Mouse (Mus musculus) intestine, postnatal 0 days (tissue): ENCODE results near the gene Osm. TPM values are rescaled to one million over a fixed set of nuclear protein-coding genes. Genes with fewer than 3 reads are reported as not detected.

Experiments used
- ATAC-seq: fragments of 200-750 bp; cut with Nextera tagmentation; 2 replicates; pipeline ENCODE4 v1.8.0; 2017; ENCODE audit warnings: mild to moderate bottlenecking, moderate TSS enrichment, moderate library complexity
- H3K27ac ChIP-seq: fragments of 300-500 bp; sonication (generic); 2 replicates; pipeline ENCODE4 v1.5.1; 2014; ENCODE audit warnings: mild to moderate bottlenecking, low read depth, low read length, moderate library complexity
- H3K27me3 ChIP-seq: fragments of 300-500 bp; sonication (generic); replicated peaks from 2 replicates; pipeline ENCODE4 v1.6.1; 2014; ENCODE audit warnings: low read length, mixed read lengths; ENCODE audit not compliant: control insufficient read depth, insufficient read depth
- H3K36me3 ChIP-seq: fragments of 300-500 bp; sonication (generic); 2 replicates; pipeline ENCODE4 v1.6.1; 2014; ENCODE audit warnings: mild to moderate bottlenecking, moderate library complexity; ENCODE audit not compliant: control insufficient read depth, insufficient read depth
- H3K4me1 ChIP-seq: fragments of 300-500 bp; sonication (generic); replicated peaks from 2 replicates; pipeline ENCODE4 v1.6.1; 2014; ENCODE audit warnings: antibody characterized with exemption, low read length, mixed read lengths; ENCODE audit not compliant: control insufficient read depth, insufficient read depth
- H3K4me2 ChIP-seq: fragments of 300-500 bp; sonication (generic); replicated peaks from 2 replicates; pipeline ENCODE4 v1.6.1; 2014; ENCODE audit warnings: low read depth, mild to moderate bottlenecking, moderate library complexity
- H3K4me3 ChIP-seq: fragments of 300-500 bp; sonication (generic); 2 replicates; pipeline ENCODE4 v1.5.1; 2014; ENCODE audit warnings: low read depth, low read length
- H3K9ac ChIP-seq: fragments of 300-500 bp; sonication (generic); 2 replicates; pipeline ENCODE4 v1.6.1; 2014; ENCODE audit warnings: mild to moderate bottlenecking, low read depth, low read length
- H3K9me3 ChIP-seq: fragments of 300-500 bp; sonication (generic); 2 replicates; pipeline ENCODE4 v1.6.1; 2016; ENCODE audit warnings: mixed run types; ENCODE audit not compliant: control insufficient read depth
- CTCF ChIP-seq: sonication (generic); IDR thresholded peaks from 2 replicates; pipeline ENCODE4 v1.5.1; 2016; ENCODE audit warnings: low read depth, mild to moderate bottlenecking, control low read depth, antibody characterized with exemption, moderate library complexity
- WGBS: fragments of 180-500 bp; shearing (Covaris S2); extraction: QIAGEN DNeasy Blood & Tissue Kit; methylation state at CpG from one replicate; pipeline ENCODE4 v1.1.7; 2014; 5-methylcytosine and 5-hydroxymethylcytosine counted together
- polyA plus RNA-seq: library from polyadenylated mRNA; unstranded; fragments of >200 nt; fragmentation: Nextera tagmentation; extraction: Ambion mirVana; gene quantifications from 2 replicates; pipeline ENCODE4 v1.2.1, GENCODE M21; 2015

Osm gene
- polyA plus RNA-seq, 1 experiment from 2014 or later, result 0.20 TPM

DNA sequence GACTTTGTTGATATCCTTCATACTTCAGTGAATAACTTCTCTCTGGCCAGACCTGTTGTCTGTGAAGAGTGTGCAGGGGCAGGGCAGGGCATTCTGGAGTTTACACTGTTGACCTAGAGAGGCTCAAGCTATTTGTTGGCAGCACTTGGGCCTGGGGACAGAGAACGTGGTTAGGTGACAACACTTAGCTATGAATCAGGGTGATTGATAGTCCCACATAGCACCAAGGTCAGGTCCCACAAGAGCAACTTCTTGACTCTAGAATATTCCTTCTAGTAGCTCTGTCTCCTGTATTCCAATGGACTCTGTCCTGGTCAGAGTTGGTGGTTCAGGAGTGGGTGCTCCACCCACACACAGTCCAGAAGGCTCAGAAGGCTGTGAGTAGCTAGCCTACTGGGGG is 25.4 kb upstream of the Osm start:
- H3K36me3 ChIP-seq, result peaks cover 98% of the 10 kb centered on the region
- no peak for TF ChIP-seq CTCF
- peak; percentile 28; the same call in 1 of the 2 replicates for ATAC-seq
- no peak overlapping the region for H3K4me3 ChIP-seq
- H3K9me3 ChIP-seq, result no peaks in the 10 kb centered on the region
- no peak overlapping the region for H3K9ac ChIP-seq
- H3K4me1 ChIP-seq, result no peaks in the 10 kb centered on the region
- no peaks in the 10 kb centered on the region for H3K27me3 ChIP-seq
- no peak overlapping the region for H3K4me2 ChIP-seq
- 48% methylated on average over 1 of the region's 1 CpGs for WGBS
- H3K27ac ChIP-seq, result peak overlapping the region; percentile 54; the same call in 1 of the 2 replicates

DNA sequence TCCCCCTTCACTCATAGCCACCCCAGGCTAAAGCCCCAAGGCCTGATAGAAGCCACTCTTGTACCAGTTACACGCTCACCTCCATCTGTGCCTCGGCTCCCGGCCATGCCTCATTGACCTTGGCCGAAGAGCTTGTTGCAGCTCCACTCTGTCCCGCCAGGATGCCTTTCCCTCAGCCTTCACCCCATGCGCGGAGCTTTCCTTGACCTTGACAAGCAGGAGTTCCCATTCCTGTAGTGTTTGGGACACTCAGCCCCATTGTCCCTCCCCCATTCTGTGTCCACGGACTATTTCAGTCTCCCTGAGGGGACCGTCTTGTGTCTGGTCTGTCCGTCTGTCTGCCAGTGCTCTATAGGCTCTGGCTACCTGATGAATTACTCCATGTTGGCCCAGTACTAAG is 23.1 kb upstream of the Osm start:
- no peaks in the 10 kb centered on the region for H3K4me1 ChIP-seq
- no peaks in the 10 kb centered on the region for H3K9me3 ChIP-seq
- H3K9ac ChIP-seq, result no peak overlapping the region
- no peak for TF ChIP-seq CTCF
- H3K4me2 ChIP-seq, result no peak overlapping the region
- no peak overlapping the region for H3K4me3 ChIP-seq
- no peaks in the 10 kb centered on the region for H3K27me3 ChIP-seq
- no peak overlapping the region for H3K27ac ChIP-seq
- ATAC-seq, result no peak
- WGBS, result 94% methylated on average over 10 of the region's 10 CpGs
- H3K36me3 ChIP-seq, result peaks cover 76% of the 10 kb centered on the region

DNA sequence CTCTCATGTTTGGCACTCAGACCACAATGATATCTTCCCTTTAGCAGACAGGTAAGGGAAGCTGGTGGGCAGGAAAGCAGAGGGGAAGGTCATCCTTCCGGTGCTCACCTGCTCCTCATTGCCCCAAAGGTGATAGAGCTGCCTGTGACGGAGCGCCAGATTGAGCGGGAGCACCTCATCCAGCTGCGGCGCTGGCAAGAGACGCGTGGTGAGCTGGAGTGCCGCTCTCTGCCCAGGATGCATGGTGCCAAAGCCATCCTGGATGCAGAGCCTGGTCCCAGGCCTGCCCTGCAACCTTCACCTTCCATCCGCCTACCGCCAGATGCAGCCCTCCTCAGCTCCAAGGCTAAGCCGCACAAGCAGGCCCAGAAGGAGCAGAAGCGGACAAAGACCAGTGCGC is 21.6 kb upstream of the Osm start:
- no peaks in the 10 kb centered on the region for H3K27me3 ChIP-seq
- H3K9me3 ChIP-seq, result no peaks in the 10 kb centered on the region
- H3K4me3 ChIP-seq, result no peak overlapping the region
- 0 out of 2 replicates have a peak, but pooled peaks cover 2% of the 10 kb centered on the region for H3K4me1 ChIP-seq
- ATAC-seq, result no peak
- no peak for TF ChIP-seq CTCF
- no peak overlapping the region for H3K4me2 ChIP-seq
- 94% methylated on average over 14 of the region's 14 CpGs for WGBS
- H3K36me3 ChIP-seq, result peaks cover 62% of the 10 kb centered on the region
- no peak overlapping the region for H3K27ac ChIP-seq
- no peak overlapping the region for H3K9ac ChIP-seq

DNA sequence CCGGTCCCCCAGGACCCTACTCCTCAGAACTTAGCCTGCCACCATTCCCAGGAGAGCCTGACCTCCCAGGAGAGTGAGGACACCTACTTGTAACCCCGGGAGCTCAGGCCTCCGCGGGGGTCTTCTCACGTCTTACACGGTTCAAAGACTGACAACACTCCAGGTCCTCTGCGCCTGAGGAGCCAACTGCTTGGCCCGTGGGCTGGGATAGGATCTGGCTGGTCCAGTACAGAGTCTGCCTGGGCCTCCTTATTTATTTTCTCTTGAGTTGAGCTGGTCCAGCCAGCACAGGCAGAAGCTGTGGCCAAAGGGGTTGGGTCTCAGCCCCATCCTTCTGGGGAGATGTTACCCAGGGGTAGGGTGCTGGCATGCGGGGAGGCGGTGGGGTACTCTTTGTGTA is 21.2 kb upstream of the Osm start:
- Histone ChIP-seq H3K36me3 (peaks cover 57% of the 10 kb centered on the region), H3K9ac (no peak overlapping the region), H3K4me2 (no peak overlapping the region), H3K27me3 (no peaks in the 10 kb centered on the region), H3K4me1 (0 out of 2 replicates have a peak, but pooled peaks cover 2% of the 10 kb centered on the region), H3K4me3 (no peak overlapping the region), H3K9me3 (no peaks in the 10 kb centered on the region), H3K27ac (no peak overlapping the region)
- ATAC-seq, result no peak
- TF ChIP-seq CTCF, result no peak
- 86% methylated on average over 10 of the region's 10 CpGs for WGBS

DNA sequence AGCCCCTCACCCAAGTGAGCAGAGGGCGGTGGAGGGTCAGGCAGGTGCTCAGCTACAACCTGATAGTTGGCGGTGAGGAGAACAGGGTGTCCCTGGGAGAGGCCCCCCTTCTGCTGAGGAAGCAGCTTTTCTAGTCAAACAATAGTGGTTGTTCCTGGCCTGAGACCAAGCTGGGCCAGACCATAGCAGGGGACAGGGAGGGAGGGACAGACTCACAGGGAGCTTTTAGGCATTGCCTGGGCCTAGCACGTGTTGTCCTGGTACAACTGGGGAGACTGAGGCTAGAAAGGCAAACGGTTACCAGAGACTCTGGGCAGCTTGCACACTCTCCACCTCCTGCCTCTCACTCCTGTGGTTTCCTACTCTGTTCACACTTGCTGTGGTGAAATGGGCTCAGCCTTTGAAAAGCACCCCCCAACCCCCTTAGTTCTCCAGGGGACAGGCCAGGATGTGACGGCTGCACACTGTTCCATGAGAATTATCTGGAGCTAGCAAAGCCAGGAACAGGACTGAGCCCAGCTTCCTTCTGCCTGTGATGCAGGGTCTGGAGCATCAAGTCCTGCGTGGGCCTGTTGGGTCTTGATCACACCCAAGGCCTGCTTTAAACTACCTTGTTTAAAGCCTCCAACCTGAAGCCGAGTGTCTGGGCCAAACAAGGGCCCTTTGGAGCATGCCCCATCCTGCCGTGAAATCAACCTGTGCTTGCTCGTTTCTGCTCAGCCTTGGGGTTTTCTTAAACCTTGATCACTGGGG is 19.8 kb upstream of the Osm start:
- 72% methylated on average over 9 of the region's 9 CpGs for WGBS
- Histone ChIP-seq H3K4me2 (no peak overlapping the region), H3K4me3 (no peak overlapping the region), H3K36me3 (peaks cover 43% of the 10 kb centered on the region), H3K9me3 (no peaks in the 10 kb centered on the region), H3K27ac (peak overlapping the region; percentile 28), H3K4me1 (0 out of 2 replicates have a peak, but pooled peaks cover 2% of the 10 kb centered on the region), H3K9ac (no peak overlapping the region), H3K27me3 (no peaks in the 10 kb centered on the region)
- TF ChIP-seq CTCF, result no peak
- peak; percentile 26 for ATAC-seq

DNA sequence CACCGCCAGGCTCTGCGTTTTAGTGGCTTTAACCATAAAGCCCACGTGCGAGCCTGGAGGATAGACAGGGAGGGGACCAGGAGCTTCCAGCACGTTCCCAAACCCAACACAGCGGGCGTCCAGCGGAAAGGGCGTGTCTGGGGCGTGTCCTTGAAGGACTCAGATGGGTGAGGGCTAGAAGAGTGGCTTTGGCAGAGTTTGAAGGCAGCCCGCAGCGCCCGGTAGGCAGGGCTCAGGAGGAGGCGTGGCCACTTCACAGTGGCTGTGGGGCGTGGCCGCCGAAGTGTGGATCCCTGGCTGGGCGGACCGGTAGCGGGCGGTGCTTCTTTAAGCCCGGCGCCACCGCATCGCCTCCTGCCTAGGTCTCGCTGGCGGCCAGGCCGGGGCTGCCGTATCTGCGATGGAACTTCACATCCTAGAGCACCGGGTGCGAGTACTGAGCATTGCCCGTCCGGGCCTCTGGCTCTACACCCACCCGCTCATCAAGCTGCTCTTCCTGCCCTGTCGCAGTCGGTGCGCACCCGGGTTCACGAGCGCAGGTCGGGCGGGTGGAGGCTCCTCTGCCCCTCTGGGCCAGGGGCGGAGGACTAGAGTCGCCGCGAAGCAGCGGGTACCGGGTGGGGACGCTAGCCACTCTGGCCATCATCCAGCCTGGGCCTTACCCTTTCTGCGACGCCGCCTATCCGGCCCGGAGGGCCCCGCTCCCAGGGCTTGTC is 18.1 kb upstream of the Osm start, which contains the start of gene Castor1:
Castor1 (plus strand) TSS at position 312 of the 716 bp plus-strand sequence.
- peak; percentile 83 for ATAC-seq
- Histone ChIP-seq H3K4me2 (peak within 1 kb of the TSS; percentile 97), H3K4me3 (peak within 1 kb of the TSS; percentile 50), H3K36me3 (peaks cover 28% of the 10 kb centered on the region), H3K9ac (peak within 1 kb of the TSS; percentile 40), H3K9me3 (no peaks in the 10 kb centered on the region), H3K27me3 (no peaks in the 10 kb centered on the region), H3K4me1 (0 out of 2 replicates have a peak, but pooled peaks cover 2% of the 10 kb centered on the region), H3K27ac (peak within 1 kb of the TSS; percentile 62)
- TF ChIP-seq CTCF, result no peak
- WGBS, result 2% methylated on average over 50 of the region's 56 CpGs
